Mouse (Mus musculus) erythroblast, embryonic 14.5 days (primary cell): ENCODE results near the gene Homer3.

ENCODE experiments used
- GATA1 ChIP-seq: IDR thresholded peaks from 2 replicates; pipeline ENCODE4 v1.6.1; 2012; ENCODE audit warnings: low read length, inconsistent platforms, mixed read lengths
- TAL1 ChIP-seq: IDR thresholded peaks from 3 replicates; pipeline ENCODE4 v1.6.1; 2012; ENCODE audit warnings: low read length, inconsistent platforms, mixed read lengths

- TF ChIP-seq TAL1 (no peak), GATA1 (no peak)
Measured at GRCm38 (mm10) chr8:70284421-70284820, 1.8 kb downstream of the Homer3 start.
